Mouse (Mus musculus): Measurements from ENCODE around the gene Sec24a. TPM values are rescaled to one million over a fixed set of nuclear protein-coding genes. Genes with fewer than 3 reads are reported as not detected.
"Not testable (repeated sequence)": the region's sequence is repeated elsewhere in the genome, so short reads cannot be mapped to it uniquely, and the experiment has no call there.

Gene Sec24a
- 14.7 and 16.0 TPM in 2 replicates for polyA plus RNA-seq (2015; fragmentation: Nextera tagmentation; extraction: Ambion mirVana)

DNA sequence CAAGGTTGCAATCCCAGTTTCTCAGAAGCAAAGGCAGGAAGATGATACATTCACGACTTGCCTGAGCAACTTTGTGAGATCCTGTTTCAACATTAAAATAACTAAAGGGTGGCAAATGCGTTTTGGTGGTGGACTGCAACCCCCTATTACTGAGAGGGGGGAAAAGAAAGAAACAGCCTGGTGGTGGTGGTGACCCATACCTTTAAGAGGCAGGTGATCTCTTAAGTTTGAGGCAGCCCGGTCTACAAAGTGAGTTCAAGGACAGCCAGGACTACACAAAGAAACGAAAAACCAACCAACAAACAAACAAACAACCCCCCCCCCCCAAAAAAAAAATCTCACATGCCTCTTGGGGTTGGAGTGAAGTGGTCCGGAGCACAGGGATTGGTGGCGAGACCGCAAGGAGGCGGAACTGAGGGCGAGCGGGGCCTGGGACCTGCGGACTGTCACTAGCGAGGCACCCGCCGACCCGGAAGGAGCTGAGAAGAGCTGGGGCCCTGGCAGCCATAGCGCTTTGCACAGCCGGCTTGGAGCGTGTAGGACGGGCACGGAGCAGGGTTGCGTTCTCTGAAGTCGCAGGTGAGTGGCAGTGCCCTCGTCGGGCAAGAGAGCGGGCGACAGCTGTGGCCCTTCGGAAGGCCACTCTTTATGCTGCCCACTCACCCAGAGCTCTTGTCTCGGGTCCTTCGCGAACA lies at the start of gene Sec24a, which contains the start of gene Sar1b:
Sec24a (minus strand) TSS at position 422 of the 695 bp plus-strand sequence.
Sar1b (plus strand) TSS at position 475 of the 695 bp plus-strand sequence.
- Histone ChIP-seq H3K4me3 (replicated peaks) (peak within 1 kb of the TSS; percentile 60), H3K9ac (replicated peaks) (peak within 1 kb of the TSS; percentile 63), H3K36me3 (no peaks in the 10 kb centered on the region), H3K27me3 (replicated peaks) (0 out of 2 replicates have a peak, but pooled peaks cover 9% of the 10 kb centered on the region), H3K4me2 (peak within 1 kb of the TSS; percentile 91), H3K4me1 (peaks cover 20% of the 10 kb centered on the region), H3K27ac (replicated peaks) (0 out of 2 replicates have a peak within 1 kb of the TSS, but pooled peaks have one; percentile 1), H3K9me3 (replicated peaks) (no peaks in the 10 kb centered on the region)
- ATAC-seq (ENCODE audit: low FRiP score): peak; percentile 92
- under 1% methylated on average over 30 of the region's 30 CpGs for WGBS

DNA sequence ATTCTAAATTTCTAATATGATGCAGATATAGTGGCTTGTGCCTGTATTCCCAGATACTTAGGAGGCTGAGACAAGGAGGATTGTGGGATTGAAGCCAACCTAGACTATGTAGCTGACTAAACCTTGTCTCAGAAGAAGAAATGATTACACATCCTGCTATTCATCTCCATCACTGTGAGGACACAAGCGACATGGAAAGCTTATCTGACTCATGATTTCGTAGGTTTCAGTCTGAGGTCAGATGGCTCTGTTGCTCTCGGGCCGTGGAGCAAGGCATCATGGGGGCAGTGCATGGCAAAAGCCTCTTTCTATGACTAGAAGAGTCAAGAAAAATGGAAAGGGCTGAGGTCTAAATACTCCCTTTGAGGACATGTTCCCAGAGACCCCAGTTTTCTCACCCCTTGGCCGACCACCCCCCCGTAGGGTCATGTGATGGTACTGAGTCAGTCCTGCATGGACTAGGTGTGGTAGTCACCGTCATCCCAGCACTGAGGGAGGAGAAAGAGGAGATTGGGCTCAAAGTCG lies 48.6 kb upstream of the Sec24a start:
- Histone ChIP-seq H3K9ac (replicated peaks) (no peak overlapping the region), H3K27me3 (replicated peaks) (no peaks in the 10 kb centered on the region), H3K4me3 (replicated peaks) (no peak overlapping the region), H3K27ac (replicated peaks) (no peak overlapping the region), H3K4me2 (no peak overlapping the region), H3K4me1 (no peaks in the 10 kb centered on the region), H3K36me3 (no peaks in the 10 kb centered on the region), H3K9me3 (replicated peaks) (no peaks in the 10 kb centered on the region)
- 94% methylated on average over 8 of the region's 8 CpGs for WGBS
- ATAC-seq (ENCODE audit: low FRiP score): no peak

DNA sequence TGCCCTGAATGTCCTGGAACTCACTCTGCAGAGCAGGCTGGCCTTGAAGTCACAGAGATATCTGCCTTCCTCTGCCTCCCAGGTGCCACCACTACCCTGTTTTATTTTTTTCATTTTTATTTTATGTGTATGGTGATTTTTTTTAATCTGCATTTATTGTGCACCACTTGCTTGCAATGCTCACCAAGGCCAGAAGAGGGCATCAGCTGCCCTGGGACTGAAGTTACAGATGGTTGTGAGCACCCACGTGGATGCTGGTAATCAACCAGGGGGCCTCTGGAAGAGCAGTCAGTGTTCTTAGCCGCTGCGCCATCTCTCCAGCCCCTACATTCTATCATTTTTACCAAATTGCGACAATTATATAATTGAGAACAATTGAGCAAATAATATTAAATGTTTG lies 47.8 kb upstream of the Sec24a start:
- no peak for ATAC-seq (ENCODE audit: low FRiP score)
- no peaks in the 10 kb centered on the region for H3K4me1 ChIP-seq
- no peak overlapping the region for H3K4me2 ChIP-seq
- WGBS: 80% methylated on average over 4 of the region's 4 CpGs
- no peaks in the 10 kb centered on the region for H3K9me3 ChIP-seq (replicated peaks)
- no peak overlapping the region for H3K27ac ChIP-seq (replicated peaks)
- H3K4me3 ChIP-seq (replicated peaks): no peak overlapping the region
- H3K9ac ChIP-seq (replicated peaks): no peak overlapping the region
- H3K27me3 ChIP-seq (replicated peaks): no peaks in the 10 kb centered on the region
- H3K36me3 ChIP-seq: no peaks in the 10 kb centered on the region

DNA sequence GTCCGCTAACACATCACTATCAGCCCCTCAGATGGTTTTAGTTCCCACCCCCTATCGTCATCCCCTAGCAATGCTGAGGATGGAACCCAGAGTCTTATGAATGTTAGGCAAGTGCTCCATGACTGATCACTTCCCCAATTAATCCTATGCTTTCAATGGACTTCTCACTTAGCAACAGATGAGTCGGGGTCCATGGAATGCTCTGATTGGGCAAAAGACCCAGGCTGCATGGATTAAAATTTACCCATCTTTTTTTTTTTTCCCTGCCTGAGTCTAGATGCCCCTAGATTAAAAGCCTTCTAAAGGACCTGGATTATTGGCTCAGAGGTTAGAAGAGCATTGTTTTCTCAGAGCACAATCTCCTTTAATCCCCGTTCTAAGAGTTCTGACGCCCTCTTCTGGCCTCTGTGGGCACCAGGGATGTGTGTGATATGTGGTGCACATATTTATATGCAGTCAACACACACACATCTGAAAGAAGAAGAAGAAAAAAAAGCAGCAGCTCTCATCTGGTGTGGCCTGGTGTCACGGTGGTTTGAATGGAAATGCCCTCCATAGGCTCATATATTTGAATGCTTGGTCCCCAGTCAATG lies 46.3 kb upstream of the Sec24a start:
- whole genome bisulfite sequencing: 67% methylated on average over 6 of the region's 6 CpGs
- no peak for ATAC-seq (ENCODE audit: low FRiP score)

DNA sequence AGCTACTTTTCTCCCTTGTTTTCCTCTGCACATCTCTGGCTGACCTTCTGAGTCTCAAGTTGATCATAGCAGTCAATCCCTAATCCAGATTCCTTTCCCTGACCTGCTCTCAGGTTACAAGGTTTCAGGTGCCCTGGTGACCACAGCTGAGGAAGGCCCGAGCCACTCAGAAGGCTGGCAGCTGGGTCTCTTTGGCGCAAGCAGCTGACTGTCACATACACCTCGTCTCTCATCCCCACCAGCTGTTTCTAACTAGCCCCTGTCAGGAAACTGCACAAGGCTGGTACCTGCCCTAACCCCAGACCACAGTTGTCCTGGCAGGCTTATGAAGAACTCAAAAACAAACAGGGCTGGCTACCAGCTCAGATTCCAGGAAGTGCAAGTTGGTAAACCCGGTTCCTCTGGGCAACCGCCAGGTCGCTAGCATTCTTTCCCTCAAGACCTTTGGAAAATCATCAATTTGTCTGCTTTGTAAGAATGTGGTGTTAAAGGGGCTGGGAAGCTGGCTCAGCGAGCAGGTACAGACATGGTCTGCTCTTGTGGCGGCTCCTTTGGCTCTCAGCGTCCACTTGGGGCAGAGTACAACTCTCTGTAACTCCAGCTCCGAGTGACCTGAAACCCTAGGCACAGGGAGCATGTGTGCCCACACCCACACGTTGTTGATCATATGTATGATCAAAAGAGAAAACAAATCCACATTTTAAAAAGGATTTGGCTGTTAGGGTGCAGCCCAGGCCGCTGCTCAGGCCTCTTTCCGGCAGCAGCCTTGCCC lies 43.9 kb upstream of the Sec24a start:
- WGBS: 65% methylated on average over 13 of the region's 13 CpGs
- Histone ChIP-seq H3K4me2 (no peak overlapping the region), H3K27ac (replicated peaks) (no peak overlapping the region), H3K27me3 (replicated peaks) (no peaks in the 10 kb centered on the region), H3K9me3 (replicated peaks) (no peaks in the 10 kb centered on the region), H3K36me3 (no peaks in the 10 kb centered on the region), H3K4me3 (replicated peaks) (no peak overlapping the region), H3K4me1 (peaks cover 5% of the 10 kb centered on the region), H3K9ac (replicated peaks) (no peak overlapping the region)
- ATAC-seq (ENCODE audit: low FRiP score): no peak

More for the DNA sequence above, 46.3 kb upstream of the Sec24a start:
- no peaks in the 10 kb centered on the region for H3K9me3 ChIP-seq (replicated peaks)
- no peak overlapping the region for H3K27ac ChIP-seq (replicated peaks)
- H3K4me1 ChIP-seq: peaks cover 5% of the 10 kb centered on the region
- H3K4me3 ChIP-seq (replicated peaks): no peak overlapping the region
- H3K9ac ChIP-seq (replicated peaks): no peak overlapping the region
- H3K27me3 ChIP-seq (replicated peaks): no peaks in the 10 kb centered on the region
- no peak overlapping the region for H3K4me2 ChIP-seq
- no peaks in the 10 kb centered on the region for H3K36me3 ChIP-seq

DNA sequence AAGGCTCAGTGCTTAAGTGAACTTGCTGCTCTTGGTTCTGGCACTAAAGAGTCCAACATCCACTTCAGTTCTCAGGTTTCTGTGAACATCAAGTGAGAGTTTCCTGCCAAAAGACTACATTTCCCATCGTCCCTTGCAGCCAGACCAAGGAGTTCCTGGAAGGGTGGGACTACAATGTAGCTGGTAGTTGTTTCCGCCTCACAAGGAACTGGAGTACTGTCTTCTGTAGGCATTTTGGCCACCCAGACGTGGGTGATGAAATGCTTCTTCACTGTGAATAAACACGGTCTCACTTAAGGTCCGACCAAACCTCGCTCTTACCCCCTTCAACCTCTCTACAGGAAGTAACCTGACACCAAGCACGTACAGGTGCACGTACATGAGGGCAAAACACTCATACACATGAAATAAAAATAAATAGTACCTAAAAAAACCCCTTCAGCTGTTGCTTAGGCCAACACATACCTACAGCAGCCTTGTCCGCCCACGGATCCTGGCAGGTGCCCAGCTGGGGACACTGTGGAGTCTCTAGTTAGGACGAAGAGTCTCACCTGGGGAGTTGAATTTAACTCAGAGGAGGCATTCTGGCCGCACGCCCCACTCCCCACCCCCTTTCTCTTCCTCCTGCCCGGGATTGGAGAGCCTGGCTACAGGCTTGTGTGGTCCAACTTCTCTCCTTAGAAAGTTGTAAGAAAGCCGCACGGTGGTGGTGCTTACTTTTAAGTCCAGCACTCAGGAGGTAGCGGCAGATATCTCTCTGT lies 42.0 kb upstream of the Sec24a start:
- 20% methylated on average over 17 of the region's 17 CpGs for WGBS
- Histone ChIP-seq H3K4me3 (replicated peaks) (peak overlapping the region; percentile 50), H3K36me3 (no peaks in the 10 kb centered on the region), H3K9me3 (replicated peaks) (no peaks in the 10 kb centered on the region), H3K27ac (replicated peaks) (peak overlapping the region; percentile 72), H3K9ac (replicated peaks) (peak overlapping the region; percentile 53), H3K4me2 (peak overlapping the region; percentile 79), H3K4me1 (peaks cover 5% of the 10 kb centered on the region), H3K27me3 (replicated peaks) (no peaks in the 10 kb centered on the region)
- peak; percentile 81 for ATAC-seq (ENCODE audit: low FRiP score)

DNA sequence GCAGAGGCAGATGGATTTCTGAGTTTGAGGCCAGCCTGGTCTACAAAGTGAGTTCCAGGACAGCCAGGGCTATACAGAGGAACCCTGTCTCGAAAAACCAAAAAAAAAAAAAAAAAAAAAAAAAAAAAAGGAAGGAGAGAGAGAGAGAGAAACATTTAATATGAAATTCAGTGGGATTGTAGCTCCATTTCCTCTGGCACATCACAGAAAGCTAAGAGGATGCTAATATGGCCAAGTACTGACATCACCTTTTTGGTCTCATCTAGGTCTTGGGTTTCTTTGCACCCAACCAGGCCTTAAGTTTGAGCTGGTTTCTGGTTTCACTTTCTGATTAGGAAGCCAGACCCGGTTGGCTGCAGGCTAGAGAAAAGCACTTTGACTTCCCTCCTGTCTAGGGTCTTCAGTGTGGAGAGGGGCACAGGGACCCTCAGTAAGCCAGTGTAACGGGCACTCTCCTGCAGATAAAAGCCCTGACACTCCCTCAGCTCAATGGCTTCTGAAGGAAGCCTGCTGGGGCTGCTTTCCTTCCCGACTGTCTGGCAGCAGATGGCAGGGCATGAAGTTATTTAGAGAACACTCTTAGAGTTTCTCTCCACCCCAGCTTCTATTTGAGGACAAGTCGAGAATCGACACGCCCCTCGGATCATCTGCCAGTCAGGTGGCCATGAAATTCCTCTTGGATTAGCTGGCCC lies 37.3 kb upstream of the Sec24a start:
- Histone ChIP-seq H3K9me3 (replicated peaks) (no peaks in the 10 kb centered on the region), H3K4me3 (replicated peaks) (no peak overlapping the region), H3K27ac (replicated peaks) (no peak overlapping the region), H3K36me3 (no peaks in the 10 kb centered on the region), H3K9ac (replicated peaks) (no peak overlapping the region), H3K4me2 (no peak overlapping the region), H3K4me1 (peaks cover 4% of the 10 kb centered on the region), H3K27me3 (replicated peaks) (no peaks in the 10 kb centered on the region)
- WGBS: 54% methylated on average over 7 of the region's 8 CpGs
- ATAC-seq (ENCODE audit: low FRiP score): no peak

DNA sequence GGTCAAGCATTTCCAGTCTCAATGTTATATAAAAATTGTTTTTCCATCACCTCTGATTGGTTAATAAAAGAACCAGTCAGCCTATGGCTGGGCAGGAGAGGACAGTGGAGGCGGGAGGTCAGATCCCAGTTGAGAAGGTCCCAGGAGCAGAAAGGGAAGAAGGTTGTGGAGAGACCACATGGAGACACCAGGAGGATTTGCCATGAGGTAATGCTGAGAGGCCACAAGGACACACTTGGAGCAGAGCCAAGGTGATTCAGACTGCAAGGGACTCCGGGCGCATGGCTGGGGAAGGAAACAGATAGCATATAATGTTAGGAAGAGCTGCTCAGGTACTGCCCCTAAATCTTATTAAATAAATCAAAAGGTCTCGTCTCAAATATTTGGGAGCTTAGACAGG lies 32.8 kb upstream of the Sec24a start:
- no peak overlapping the region for H3K9ac ChIP-seq (replicated peaks)
- H3K27ac ChIP-seq (replicated peaks): no peak overlapping the region
- 82% methylated on average over 4 of the region's 4 CpGs for WGBS
- H3K4me2 ChIP-seq: no peak overlapping the region
- H3K27me3 ChIP-seq (replicated peaks): no peaks in the 10 kb centered on the region
- ATAC-seq (ENCODE audit: low FRiP score): no peak
- peaks cover 12% of the 10 kb centered on the region for H3K36me3 ChIP-seq
- H3K4me3 ChIP-seq (replicated peaks): no peak overlapping the region
- no peaks in the 10 kb centered on the region for H3K9me3 ChIP-seq (replicated peaks)
- H3K4me1 ChIP-seq: no peaks in the 10 kb centered on the region

DNA sequence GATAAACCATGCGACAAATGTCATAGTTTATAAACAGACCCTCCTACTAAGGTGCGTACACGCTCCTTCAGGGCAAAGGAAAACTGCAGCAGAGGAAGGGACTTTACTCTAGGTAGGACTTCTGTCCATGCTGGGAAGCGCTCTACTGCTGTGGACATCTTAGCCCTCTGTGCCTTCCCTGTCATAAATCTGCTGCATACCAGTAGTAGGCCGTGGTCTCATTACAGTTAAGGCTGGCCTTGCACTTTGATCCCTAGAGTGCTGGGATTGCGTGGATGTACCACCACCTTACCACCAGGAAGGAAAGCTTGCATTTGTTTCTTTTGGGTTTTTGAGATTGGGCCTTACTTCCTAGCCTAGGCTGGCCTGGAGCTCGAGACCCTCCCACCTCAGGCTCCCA lies 27.2 kb upstream of the Sec24a start:
- 95% methylated on average over 7 of the region's 7 CpGs for WGBS
- no peaks in the 10 kb centered on the region for H3K9me3 ChIP-seq (replicated peaks)
- no peak overlapping the region for H3K27ac ChIP-seq (replicated peaks)
- ATAC-seq (ENCODE audit: low FRiP score): no peak
- H3K4me3 ChIP-seq (replicated peaks): no peak overlapping the region
- peaks cover 58% of the 10 kb centered on the region for H3K36me3 ChIP-seq
- H3K9ac ChIP-seq (replicated peaks): no peak overlapping the region
- no peak overlapping the region for H3K4me2 ChIP-seq
- H3K27me3 ChIP-seq (replicated peaks): no peaks in the 10 kb centered on the region
- H3K4me1 ChIP-seq: no peaks in the 10 kb centered on the region

DNA sequence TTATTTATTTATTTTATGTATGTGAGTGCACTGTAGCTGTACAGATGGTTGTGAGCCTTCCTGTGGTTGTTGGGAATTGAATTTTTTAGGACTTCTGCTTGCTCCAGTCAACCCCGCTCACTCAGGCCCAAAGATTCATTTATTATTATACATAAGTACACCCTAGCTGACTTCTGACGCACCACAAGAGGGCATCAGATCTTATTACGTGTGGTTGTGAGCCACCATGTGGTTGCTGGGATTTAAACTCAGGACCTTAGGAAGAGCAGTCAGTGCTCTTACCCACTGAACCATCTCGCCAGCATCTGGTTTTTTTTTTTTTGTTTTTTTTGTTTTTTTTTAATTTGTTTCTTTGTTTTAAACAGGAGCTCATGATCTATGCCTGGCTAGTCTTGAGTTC lies 26.3 kb upstream of the Sec24a start:
- H3K4me1 ChIP-seq; H3K27ac ChIP-seq (replicated peaks); H3K4me2 ChIP-seq; H3K9ac ChIP-seq (replicated peaks); H3K27me3 ChIP-seq (replicated peaks); ATAC-seq (ENCODE audit: low FRiP score); H3K4me3 ChIP-seq (replicated peaks); H3K9me3 ChIP-seq (replicated peaks): not testable (repeated sequence)
- peaks cover 62% of the 10 kb centered on the region for H3K36me3 ChIP-seq
- 81% methylated on average over 4 of the region's 4 CpGs for WGBS

DNA sequence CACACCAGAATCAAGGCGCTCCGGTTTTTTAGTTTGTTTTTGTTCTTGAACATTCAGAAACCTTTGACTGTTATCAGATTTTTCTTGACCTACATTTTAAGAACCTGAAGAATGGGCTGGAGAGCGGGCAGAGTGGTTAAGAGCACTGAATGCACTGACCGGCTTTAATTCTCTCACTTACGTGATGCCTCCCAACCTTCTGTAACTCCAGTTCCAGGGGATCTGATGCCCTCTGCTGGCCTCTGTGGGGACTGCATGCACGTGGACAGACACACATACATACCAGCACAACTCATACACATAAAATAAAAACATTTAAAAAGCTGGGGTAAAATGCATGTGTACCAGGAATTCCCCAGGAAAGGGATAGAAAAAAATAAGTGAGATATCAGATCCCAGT lies 22.5 kb upstream of the Sec24a start:
- WGBS: 91% methylated on average over 6 of the region's 6 CpGs
- Histone ChIP-seq H3K9me3 (replicated peaks) (no peaks in the 10 kb centered on the region), H3K9ac (replicated peaks) (no peak overlapping the region), H3K27me3 (replicated peaks) (no peaks in the 10 kb centered on the region), H3K4me3 (replicated peaks) (no peak overlapping the region), H3K4me2 (no peak overlapping the region), H3K4me1 (no peaks in the 10 kb centered on the region), H3K27ac (replicated peaks) (no peak overlapping the region), H3K36me3 (peaks cover 72% of the 10 kb centered on the region)
- ATAC-seq (ENCODE audit: low FRiP score): no peak
